In the genomic region with DNA sequence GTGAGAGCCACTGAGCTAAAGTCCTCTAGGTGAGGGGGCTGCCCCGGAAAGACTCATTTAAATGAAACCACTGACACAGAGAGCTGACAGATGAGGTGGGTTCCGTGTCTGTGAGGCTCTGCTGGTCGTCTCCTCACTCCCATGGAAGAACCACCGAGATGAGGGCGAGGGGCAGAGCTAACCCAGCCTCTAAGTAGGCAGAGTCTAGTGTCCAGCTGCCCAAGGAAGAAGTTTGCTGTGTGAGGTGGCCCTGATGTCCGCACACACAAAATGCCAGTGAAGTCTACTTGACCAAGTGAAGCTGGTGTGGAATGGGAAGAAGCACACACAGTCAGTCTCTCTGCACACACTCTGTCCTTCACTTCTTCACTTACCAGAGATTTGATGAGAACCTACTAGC, we compare ENCODE assay signal across 31 mouse cellular contexts. TPM values are rescaled to one million over a fixed set of nuclear protein-coding genes. Genes with fewer than 3 reads are reported as not detected.
"Had no signal": no experiment of that assay in that cellular context is flagged by ENCODE, and none has a peak within 500 bp of the region (broad histone marks: within the 10 kb centered on the region; RNA-seq: fewer than 3 reads in every experiment).

No protein-coding gene starts in this region.

- H3K36me3 ChIP-seq: heart, embryonic 13.5 days; heart, embryonic 15.5 days; hindbrain, embryonic 10.5 days; hindbrain, embryonic 12.5 days; intestine, embryonic 15.5 days; limb, embryonic 10.5 days; limb, embryonic 12.5 days; liver, embryonic 13.5 days; liver, embryonic 15.5 days had no signal

- H3K4me2 ChIP-seq: heart, embryonic 11.5 days; heart, embryonic 13.5 days; heart, embryonic 15.5 days; hindbrain, embryonic 12.5 days; hindbrain, embryonic 14.5 days; intestine, embryonic 15.5 days; limb, embryonic 12.5 days; liver, embryonic 13.5 days; liver, embryonic 15.5 days had no signal

- H3K4me3 ChIP-seq: heart, embryonic 13.5 days; heart, embryonic 15.5 days; hindbrain, embryonic 10.5 days; hindbrain, embryonic 12.5 days; intestine, embryonic 15.5 days; layer of hippocampus, adult 2 months; left cerebral cortex, adult 2 months; limb, embryonic 10.5 days; limb, embryonic 12.5 days; liver, embryonic 13.5 days; liver, embryonic 15.5 days had no signal

- ATAC-seq: hindbrain, embryonic 16.5 days; inflammation-experienced regulatory T-cells, adult 6 months; intestine, embryonic 15.5 days; intestine, postnatal 0 days had no signal

- DNase-seq: gastrocnemius, postnatal 14 days; gastrocnemius, postnatal 36 days; heart, adult 18-20 months; heart, postnatal 14 days; heart, postnatal 4 days; kidney, adult 18-20 months; kidney, adult 8-10 months; kidney, postnatal 10 days; kidney, postnatal 25 days; kidney, postnatal 4 days; liver; liver, embryonic 13.5 days had no signal

- H3K27ac ChIP-seq: heart, embryonic 13.5 days; heart, embryonic 15.5 days; hindbrain, embryonic 10.5 days; hindbrain, embryonic 12.5 days; hindbrain, embryonic 14.5 days; intestine, embryonic 15.5 days; layer of hippocampus, adult 2 months; left cerebral cortex, adult 2 months; limb, embryonic 10.5 days; limb, embryonic 12.5 days; liver, embryonic 13.5 days; liver, embryonic 15.5 days had no signal

- H3K9me3 ChIP-seq: heart, embryonic 13.5 days; heart, embryonic 15.5 days; hindbrain, embryonic 10.5 days; hindbrain, embryonic 12.5 days; intestine, embryonic 15.5 days; limb, embryonic 10.5 days; limb, embryonic 12.5 days; liver, embryonic 13.5 days; liver, embryonic 15.5 days had no signal

- H3K27me3 ChIP-seq: heart, embryonic 13.5 days; heart, embryonic 15.5 days; hindbrain, embryonic 12.5 days; intestine, embryonic 15.5 days; limb, embryonic 12.5 days; liver, embryonic 13.5 days; liver, embryonic 15.5 days had no signal

- H3K9ac ChIP-seq: heart, embryonic 13.5 days; heart, embryonic 15.5 days; hindbrain, embryonic 12.5 days; hindbrain, embryonic 14.5 days; intestine, embryonic 15.5 days; limb, embryonic 12.5 days; liver, embryonic 13.5 days; liver, embryonic 15.5 days had no signal

RNA-seq across cellular contexts. Expression of a gene that starts 0.6 kb away (rescaled TPM):
- total RNA-seq: layer of hippocampus, adult 2 months; layer of hippocampus, postnatal 10 days; layer of hippocampus, postnatal 25 days; left cerebral cortex, adult 2 months; left cerebral cortex, postnatal 14 days; left cerebral cortex, postnatal 36 days had no signal
- polyA plus RNA-seq: inflammation-experienced regulatory T-cells, adult 6 months had no signal
